Mouse (Mus musculus) forebrain, postnatal 0 days (tissue): Measurements from ENCODE around the gene Cr2. TPM values are rescaled to one million over a fixed set of nuclear protein-coding genes. Genes with fewer than 3 reads are reported as not detected.

Source experiments
- ATAC-seq: fragments of 200-750 bp; cut with Nextera tagmentation; 2 replicates; pipeline ENCODE4 v1.8.0; 2017; ENCODE audit warnings: mild to moderate bottlenecking, moderate library complexity
- DNase-seq: peaks from one replicate; pipeline ENCODE4 v3.0.0-alpha.2; 2015
- H3K27ac ChIP-seq: fragments of 300-500 bp; sonication (generic); 2 replicates; pipeline ENCODE4 v1.5.1; 2014; ENCODE audit warnings: low read depth, mild to moderate bottlenecking, antibody characterized with exemption, low read length, moderate library complexity, mixed read lengths
- H3K27me3 ChIP-seq: fragments of 300-500 bp; sonication (generic); 2 replicates; pipeline ENCODE4 v1.6.1; 2014; ENCODE audit warnings: mild to moderate bottlenecking, low read length, mixed read lengths; ENCODE audit not compliant: insufficient read depth
- H3K36me3 ChIP-seq: fragments of 300-500 bp; sonication (generic); 2 replicates; pipeline ENCODE4 v1.6.1; 2014; ENCODE audit warnings: mild to moderate bottlenecking, moderate library complexity; ENCODE audit not compliant: insufficient read depth
- H3K4me1 ChIP-seq: fragments of 300-500 bp; sonication (generic); 2 replicates; pipeline ENCODE4 v1.6.1; 2014; ENCODE audit warnings: antibody characterized with exemption; ENCODE audit not compliant: insufficient read depth
- H3K4me2 ChIP-seq: fragments of 300-500 bp; sonication (generic); 2 replicates; pipeline ENCODE4 v1.6.1; 2014; ENCODE audit warnings: low read depth, mild to moderate bottlenecking, moderate library complexity
- H3K4me3 ChIP-seq: fragments of 300-500 bp; sonication (generic); 2 replicates; pipeline ENCODE4 v1.5.1; 2014; ENCODE audit warnings: low read depth, low read length, mixed read lengths
- H3K9ac ChIP-seq: fragments of 300-500 bp; sonication (generic); 2 replicates; pipeline ENCODE4 v1.6.1; 2014; ENCODE audit warnings: mild to moderate bottlenecking
- H3K9me3 ChIP-seq: fragments of 300-500 bp; sonication (generic); 2 replicates; pipeline ENCODE4 v1.6.1; 2016; ENCODE audit warnings: low read length
- CTCF ChIP-seq: sonication (generic); IDR thresholded peaks from 2 replicates; pipeline ENCODE4 v1.5.1; 2016; ENCODE audit warnings: antibody characterized with exemption, control low read depth, low read depth
- WGBS: fragments of 180-500 bp; shearing (Covaris S2); extraction: QIAGEN DNeasy Blood & Tissue Kit; methylation state at CpG from one replicate; pipeline ENCODE4 v1.1.7; 2014; 5-methylcytosine and 5-hydroxymethylcytosine counted together
- polyA plus RNA-seq: library from polyadenylated mRNA; unstranded; fragments of >200 nt; fragmentation: Nextera tagmentation; extraction: Ambion mirVana; gene quantifications from 2 replicates; pipeline ENCODE4 v1.2.1, GENCODE M21; 2015
- total RNA-seq: library from RNA; depleted of rRNA; stranded (reverse); fragments of >200 nt; gene quantifications from 2 replicates; pipeline ENCODE4 v1.2.3, GENCODE M21; 2014; rRNA removed

Gene Cr2
- total and polyA plus RNA-seq, 2 experiments from 2014 or later = 1.5 to 4.2 TPM

DNA sequence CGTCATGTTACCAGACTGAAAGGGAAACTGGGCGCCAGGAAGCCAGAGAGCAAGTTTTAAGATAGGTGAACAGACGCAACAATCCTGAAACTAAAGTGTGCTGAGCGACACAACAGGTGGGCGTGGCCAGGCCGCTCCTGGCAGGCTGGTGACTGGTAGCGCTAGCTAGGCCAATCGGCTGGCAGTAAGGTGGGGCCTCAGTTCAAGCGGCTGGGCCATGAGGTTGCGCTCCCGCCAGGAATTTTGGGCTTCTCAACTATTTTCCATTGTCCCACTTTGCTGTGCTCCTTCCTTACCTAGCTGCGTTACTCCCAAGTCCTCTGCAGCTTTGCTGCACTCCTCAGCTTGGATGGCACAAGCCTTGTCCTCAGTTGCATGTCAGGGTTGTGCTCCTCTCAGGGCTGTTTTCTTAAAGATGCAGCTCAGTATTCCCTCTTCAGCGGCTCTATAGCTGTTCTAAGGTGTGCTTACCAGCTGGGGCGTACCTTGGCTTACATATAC is 84.2 kb downstream of the Cr2 start, which contains the start of gene Cd46:
TSS of gene Cd46 (minus strand) at position 30 of the 501 bp plus-strand sequence.
- peak within 1 kb of the TSS; percentile 25; the same call in 1 of the 2 replicates for H3K9ac ChIP-seq
- H3K4me3 ChIP-seq = peak within 1 kb of the TSS; percentile 29
- peak within 1 kb of the TSS; percentile 49 for H3K4me2 ChIP-seq
- no peak for TF ChIP-seq CTCF
- no peaks in the 10 kb centered on the region for H3K36me3 ChIP-seq
- 3% methylated on average over 14 of the region's 14 CpGs for WGBS
- no peaks in the 10 kb centered on the region for H3K27me3 ChIP-seq
- no peaks in the 10 kb centered on the region for H3K9me3 ChIP-seq
- ATAC-seq = peak; percentile 91
- no peak within 1 kb of the TSS for H3K27ac ChIP-seq
- 0 out of 2 replicates have a peak, but pooled peaks cover 4% of the 10 kb centered on the region for H3K4me1 ChIP-seq
- peak; percentile 45 for DNase-seq

DNA sequence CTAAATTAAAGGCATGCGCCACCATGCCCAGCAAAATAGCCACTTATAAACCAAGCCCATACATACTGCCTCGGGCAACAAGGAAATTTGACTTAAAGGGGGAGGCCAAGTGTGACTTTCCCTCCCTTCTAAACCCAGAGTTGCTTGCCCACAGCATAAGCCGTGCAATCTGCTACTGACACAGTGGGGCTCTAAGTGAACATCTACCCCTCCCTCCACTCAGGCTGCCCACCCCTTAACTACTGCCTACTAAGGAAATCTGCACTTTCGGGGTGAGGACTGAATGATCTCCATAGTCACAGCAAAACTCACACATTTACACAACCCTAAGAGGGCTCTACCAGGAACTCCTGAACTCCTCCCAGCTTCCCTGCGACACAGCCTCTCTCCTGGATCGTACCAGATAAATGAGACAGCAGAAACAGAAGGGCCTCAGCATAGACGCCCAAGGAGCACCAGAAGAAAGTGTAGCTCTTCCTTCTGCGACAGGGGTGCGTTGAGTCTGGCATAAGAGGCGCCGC is 84.8 kb downstream of the Cr2 start:
- 20% methylated on average over 11 of the region's 11 CpGs for WGBS
- peak overlapping the region; percentile 25; the same call in 1 of the 2 replicates for H3K9ac ChIP-seq
- TF ChIP-seq CTCF = no peak
- H3K27ac ChIP-seq = no peak overlapping the region
- peak overlapping the region; percentile 29 for H3K4me3 ChIP-seq
- DNase-seq (no peak), ATAC-seq (peak; percentile 59)
- H3K4me2 ChIP-seq = peak overlapping the region; percentile 49
- H3K27me3 ChIP-seq = no peaks in the 10 kb centered on the region
- H3K36me3 ChIP-seq = no peaks in the 10 kb centered on the region
- no peaks in the 10 kb centered on the region for H3K9me3 ChIP-seq
- H3K4me1 ChIP-seq = 0 out of 2 replicates have a peak, but pooled peaks cover 4% of the 10 kb centered on the region

Other genes starting within 250 kb of the Cr2 start
- 23.2 and 23.9 TPM in 2 replicates for gene Cd34, start 237.9 kb downstream of the Cr2 start, total RNA-seq
- gene Cd34, start 237.9 kb downstream of the Cr2 start, polyA plus RNA-seq = 22.0 and 24.5 TPM in 2 replicates
- 5.3 and 5.5 TPM in 2 replicates for gene Cd46, start 84.5 kb downstream of the Cr2 start, total RNA-seq
- 0.64 and 0.90 TPM in 2 replicates for gene Cd46, start 84.5 kb downstream of the Cr2 start, polyA plus RNA-seq
- gene Cr1l, start 45.1 kb downstream of the Cr2 start, total RNA-seq = 56.5 and 62.1 TPM in 2 replicates
- 42.9 and 44.5 TPM in 2 replicates for gene Cr1l, start 45.1 kb downstream of the Cr2 start, polyA plus RNA-seq